Mouse (Mus musculus) brown adipose tissue, adult 24 weeks (tissue): ENCODE measurements around the gene Mxi1. TPM values are rescaled to one million over a fixed set of nuclear protein-coding genes. Genes with fewer than 3 reads are reported as not detected.

Experiments
- H3K27ac ChIP-seq: fragments of 200-500 bp; replicated peaks from 2 replicates; pipeline ENCODE4 v1.5.1; 2012; ENCODE audit warnings: low read depth, mild to moderate bottlenecking, low read length
- H3K4me1 ChIP-seq: fragments of 200-500 bp; 2 replicates; pipeline ENCODE4 v1.6.1; 2012; ENCODE audit warnings: low read length, mixed read lengths; ENCODE audit not compliant: control insufficient read depth, insufficient read depth, insufficient read length
- H3K4me3 ChIP-seq: fragments of 200-500 bp; 2 replicates; pipeline ENCODE4 v1.5.1; 2012; ENCODE audit warnings: low read depth, mild to moderate bottlenecking, low read length, moderate library complexity; ENCODE audit not compliant: insufficient read depth
- polyA plus RNA-seq: library from polyadenylated mRNA; stranded (reverse); fragments of >200 nt; gene quantifications from 2 replicates; pipeline ENCODE4 v1.2.4, GENCODE M21; 2012; ENCODE audit not compliant: missing spikeins, insufficient read depth, insufficient read length

The Mxi1 gene
- polyA plus RNA-seq, 1 experiment: 37.2 TPM

GRCm38 (mm10) chr19:53404219-53404836 is 94.0 kb downstream of the Mxi1 start:
- Histone ChIP-seq H3K4me1 (no peaks in the 10 kb centered on the region), H3K4me3 (no peak overlapping the region), H3K27ac (no peak overlapping the region)

GRCm38 (mm10) chr19:53404837-53405356 is 94.6 kb downstream of the Mxi1 start:
- no peak overlapping the region for H3K4me3 ChIP-seq
- H3K27ac ChIP-seq: no peak overlapping the region
- H3K4me1 ChIP-seq: no peaks in the 10 kb centered on the region

GRCm38 (mm10) chr19:53405810-53406209 is 95.5 kb downstream of the Mxi1 start:
- H3K27ac ChIP-seq: no peak overlapping the region
- no peak overlapping the region for H3K4me3 ChIP-seq
- no peaks in the 10 kb centered on the region for H3K4me1 ChIP-seq

- Histone ChIP-seq H3K4me1 (no peaks in the 10 kb centered on the region), H3K4me3 (no peak overlapping the region), H3K27ac (no peak overlapping the region)
Observed at GRCm38 (mm10) chr19:53407350-53407749, 97.0 kb downstream of the Mxi1 start.

GRCm38 (mm10) chr19:53408398-53408797 is 98.1 kb downstream of the Mxi1 start:
- H3K4me3 ChIP-seq: no peak overlapping the region
- no peaks in the 10 kb centered on the region for H3K4me1 ChIP-seq
- H3K27ac ChIP-seq: no peak overlapping the region

- H3K4me1 ChIP-seq: no peaks in the 10 kb centered on the region
- no peak overlapping the region for H3K27ac ChIP-seq
- H3K4me3 ChIP-seq: no peak overlapping the region
Observed at GRCm38 (mm10) chr19:53409663-53410307, 99.5 kb downstream of the Mxi1 start.

- Histone ChIP-seq H3K4me1 (no peaks in the 10 kb centered on the region), H3K27ac (no peak overlapping the region), H3K4me3 (no peak overlapping the region)
Observed at GRCm38 (mm10) chr19:53412149-53412848, 102.0 kb downstream of the Mxi1 start.

- Histone ChIP-seq H3K4me3 (no peak overlapping the region), H3K4me1 (no peaks in the 10 kb centered on the region), H3K27ac (no peak overlapping the region)
Observed at GRCm38 (mm10) chr19:53413617-53414380, 103.5 kb downstream of the Mxi1 start.

- Histone ChIP-seq H3K27ac (no peak overlapping the region), H3K4me1 (no peaks in the 10 kb centered on the region), H3K4me3 (no peak overlapping the region)
Observed at GRCm38 (mm10) chr19:53414650-53415049, 104.3 kb downstream of the Mxi1 start.

GRCm38 (mm10) chr19:53415198-53415597 is 104.9 kb downstream of the Mxi1 start:
- Histone ChIP-seq H3K4me1 (no peaks in the 10 kb centered on the region), H3K27ac (no peak overlapping the region), H3K4me3 (no peak overlapping the region)

- peaks cover 9% of the 10 kb centered on the region for H3K4me1 ChIP-seq
- H3K27ac ChIP-seq: no peak overlapping the region
- no peak overlapping the region for H3K4me3 ChIP-seq
Observed at GRCm38 (mm10) chr19:53419834-53420233, 109.5 kb downstream of the Mxi1 start.

GRCm38 (mm10) chr19:53420924-53421582 is 110.7 kb downstream of the Mxi1 start:
- Histone ChIP-seq H3K4me3 (peak overlapping the region; percentile 54), H3K27ac (0 out of 2 replicates have a peak overlapping the region, but pooled peaks have one; percentile 18), H3K4me1 (peaks cover 9% of the 10 kb centered on the region)

- Histone ChIP-seq H3K27ac (no peak overlapping the region), H3K4me1 (peaks cover 9% of the 10 kb centered on the region), H3K4me3 (peak overlapping the region; percentile 54; the same call in 1 of the 2 replicates)
Observed at GRCm38 (mm10) chr19:53421583-53422188, 111.4 kb downstream of the Mxi1 start.
